Mouse (Mus musculus): ENCODE data around the gene Trp53tg5. TPM values are rescaled to one million over a fixed set of nuclear protein-coding genes. Genes with fewer than 3 reads are reported as not detected.

Trp53tg5 gene
- polyA plus RNA-seq, 1 experiment from 2014 or later = not detected

DNA sequence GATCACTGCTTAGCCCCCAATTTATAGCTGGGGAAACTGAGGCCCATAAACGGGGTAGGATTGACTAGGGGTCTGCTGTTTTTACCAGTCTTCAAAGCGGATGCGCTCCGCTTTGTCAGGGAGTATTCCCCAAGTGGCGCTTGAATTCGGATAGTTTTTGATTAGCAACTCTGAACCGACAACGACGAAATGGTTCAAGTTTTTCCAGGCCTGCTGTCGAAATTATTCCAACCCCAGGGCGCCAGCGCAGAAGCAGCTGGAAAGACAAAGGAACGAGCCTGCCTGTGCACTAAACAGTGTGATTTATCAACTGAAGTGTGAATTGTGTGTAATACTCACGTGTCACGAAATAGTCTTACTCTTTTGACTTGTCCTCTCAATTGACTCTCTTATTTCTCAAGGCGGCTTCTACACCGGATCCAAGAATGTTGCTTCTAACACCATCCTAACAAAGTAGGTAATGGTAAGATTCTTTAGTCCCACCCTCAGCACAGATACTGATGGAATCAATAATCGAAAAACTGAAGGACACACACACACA, 30.0 kb downstream of the Trp53tg5 start, which contains the start of gene Sdc4:
Sdc4 (minus strand) TSS at position 428 of the 541 bp plus-strand sequence.
- Histone ChIP-seq H3K9me3 (no peaks in the 10 kb centered on the region), H3K4me3 (peak within 1 kb of the TSS; percentile 75), H3K27me3 (replicated peaks; ENCODE audit: low read depth, poor library complexity, severe bottlenecking) (peaks cover 34% of the 10 kb centered on the region), H3K36me3 (replicated peaks) (no peaks in the 10 kb centered on the region), H3K4me1 (peaks cover 40% of the 10 kb centered on the region), H3K27ac (replicated peaks) (peak within 1 kb of the TSS; percentile 84)
- WGBS = 7% methylated on average over 18 of the region's 18 CpGs
- DNase-seq (ENCODE audit: low spot score) = no peak

DNA sequence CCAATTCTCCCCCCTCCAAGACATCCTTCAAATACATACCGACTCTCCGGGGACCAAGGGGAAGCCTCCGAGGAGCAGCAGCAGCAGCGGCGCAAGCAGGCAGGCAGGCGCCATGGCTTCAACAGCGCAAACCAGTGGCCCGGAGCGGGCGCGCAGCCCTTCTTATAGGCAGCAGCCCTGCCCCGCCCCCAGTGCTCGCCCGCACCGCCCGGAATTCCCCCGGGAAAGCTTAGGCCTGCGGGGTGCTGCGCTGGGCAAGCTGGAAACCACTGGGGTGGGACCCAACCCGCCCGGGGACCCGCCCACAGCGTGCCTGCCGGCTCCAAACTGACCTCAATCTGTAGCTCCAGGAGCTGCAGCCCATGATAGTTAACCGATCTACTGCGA, 30.5 kb downstream of the Trp53tg5 start:
- Histone ChIP-seq H3K36me3 (replicated peaks) (no peaks in the 10 kb centered on the region), H3K27ac (replicated peaks) (peak overlapping the region; percentile 84), H3K27me3 (replicated peaks; ENCODE audit: low read depth, poor library complexity, severe bottlenecking) (peaks cover 34% of the 10 kb centered on the region), H3K4me3 (peak overlapping the region; percentile 75), H3K4me1 (peaks cover 45% of the 10 kb centered on the region), H3K9me3 (no peaks in the 10 kb centered on the region)
- peak; percentile 88 for DNase-seq (ENCODE audit: low spot score)
- WGBS = under 1% methylated on average over 26 of the region's 26 CpGs

- H3K9me3 ChIP-seq = no peaks in the 10 kb centered on the region
- H3K4me3 ChIP-seq = peak overlapping the region; percentile 75
- DNase-seq (ENCODE audit: low spot score) = peak; percentile 54
- H3K27ac ChIP-seq (replicated peaks) = peak overlapping the region; percentile 84
- peaks cover 34% of the 10 kb centered on the region for H3K27me3 ChIP-seq (replicated peaks; ENCODE audit: low read depth, poor library complexity, severe bottlenecking)
- 2% methylated on average over 29 of the region's 29 CpGs for WGBS
- peaks cover 51% of the 10 kb centered on the region for H3K4me1 ChIP-seq
- H3K36me3 ChIP-seq (replicated peaks) = no peaks in the 10 kb centered on the region
These were observed 31.0 kb downstream of the Trp53tg5 start for GRCm38 (mm10) chr2:164442315-164443050.

- H3K36me3 ChIP-seq (replicated peaks) = no peaks in the 10 kb centered on the region
- H3K27ac ChIP-seq (replicated peaks) = no peak overlapping the region
- no peaks in the 10 kb centered on the region for H3K9me3 ChIP-seq
- DNase-seq (ENCODE audit: low spot score) = no peak
- H3K4me1 ChIP-seq = peaks cover 58% of the 10 kb centered on the region
- 28% methylated on average over 7 of the region's 7 CpGs for WGBS
- H3K27me3 ChIP-seq (replicated peaks; ENCODE audit: low read depth, poor library complexity, severe bottlenecking) = peaks cover 34% of the 10 kb centered on the region
- H3K4me3 ChIP-seq = peak overlapping the region; percentile 75
These were observed 31.8 kb downstream of the Trp53tg5 start for GRCm38 (mm10) chr2:164441731-164442130.

DNA sequence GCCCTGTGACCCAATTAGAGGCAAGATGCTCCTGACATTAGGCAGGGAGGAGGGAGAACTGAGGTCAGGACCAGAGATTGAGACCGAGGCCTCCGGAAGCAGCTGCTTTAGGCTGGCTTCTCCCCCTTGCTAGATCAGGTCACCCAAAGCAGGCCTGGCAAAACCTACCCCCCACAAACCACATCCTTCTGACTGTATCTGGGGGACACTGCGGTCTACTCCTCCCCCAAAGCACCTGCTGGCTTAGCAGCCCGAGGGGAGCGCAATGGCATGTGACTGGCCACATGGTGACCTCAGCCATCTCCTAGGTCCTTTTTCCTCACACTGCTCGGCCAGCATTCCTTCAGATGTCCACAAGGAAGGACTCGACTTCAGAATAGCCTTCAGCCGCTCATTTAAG, 32.4 kb downstream of the Trp53tg5 start:
- peaks cover 34% of the 10 kb centered on the region for H3K27me3 ChIP-seq (replicated peaks; ENCODE audit: low read depth, poor library complexity, severe bottlenecking)
- H3K4me1 ChIP-seq = peaks cover 64% of the 10 kb centered on the region
- 25% methylated on average over 8 of the region's 8 CpGs for WGBS

DNA sequence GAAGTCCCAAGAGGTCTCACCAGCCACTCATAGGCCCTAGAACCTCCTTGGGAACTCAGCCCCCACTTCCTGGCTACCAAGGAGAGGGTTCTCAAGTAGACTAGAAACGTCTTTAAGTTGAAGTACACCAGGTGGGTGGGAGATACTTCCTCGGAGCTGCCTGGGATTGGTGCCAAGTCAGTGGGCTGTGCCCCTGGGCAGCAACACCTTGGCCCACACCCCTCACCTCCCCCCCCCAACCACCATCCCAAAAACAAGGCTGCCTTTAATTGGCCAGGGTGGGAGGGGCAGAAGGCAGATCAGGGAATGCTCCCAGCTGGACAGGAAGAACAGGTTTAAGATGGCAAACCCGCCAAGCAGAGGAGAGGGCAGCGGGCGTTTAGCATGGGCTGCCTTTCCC, 33.2 kb downstream of the Trp53tg5 start:
- Histone ChIP-seq H3K27me3 (replicated peaks; ENCODE audit: low read depth, poor library complexity, severe bottlenecking) (peaks cover 34% of the 10 kb centered on the region), H3K27ac (replicated peaks) (no peak overlapping the region), H3K4me1 (peaks cover 73% of the 10 kb centered on the region), H3K9me3 (no peaks in the 10 kb centered on the region), H3K4me3 (no peak overlapping the region), H3K36me3 (replicated peaks) (no peaks in the 10 kb centered on the region)
- DNase-seq (ENCODE audit: low spot score) = no peak
- WGBS = 70% methylated on average over 5 of the region's 5 CpGs

More for the DNA sequence above, 32.4 kb downstream of the Trp53tg5 start:
- Histone ChIP-seq H3K9me3 (no peaks in the 10 kb centered on the region), H3K36me3 (replicated peaks) (no peaks in the 10 kb centered on the region), H3K4me3 (peak overlapping the region; percentile 75), H3K27ac (replicated peaks) (no peak overlapping the region)
- no peak for DNase-seq (ENCODE audit: low spot score)

DNA sequence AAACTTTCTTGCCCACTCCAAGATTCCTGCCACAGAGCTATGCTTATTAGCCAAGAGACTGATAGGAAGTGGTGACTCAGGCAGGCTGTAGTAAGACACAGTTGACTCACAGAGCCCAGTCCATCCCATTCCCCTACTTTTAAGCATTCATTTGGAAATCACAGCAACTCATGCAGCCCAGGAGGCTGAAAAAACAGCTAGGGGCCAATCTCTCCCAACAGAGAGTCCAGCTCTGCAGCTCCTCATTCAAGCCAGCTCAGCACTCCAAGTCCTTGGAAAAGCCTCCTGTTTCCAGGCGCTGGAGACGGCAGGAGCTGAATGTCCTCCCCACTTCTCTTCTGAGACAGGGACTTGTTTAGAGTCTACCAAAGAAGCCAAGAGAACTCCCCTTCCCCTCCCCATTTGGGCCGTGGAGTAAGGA, 34.5 kb downstream of the Trp53tg5 start:
- DNase-seq (ENCODE audit: low spot score) = no peak
- Histone ChIP-seq H3K27me3 (replicated peaks; ENCODE audit: low read depth, poor library complexity, severe bottlenecking) (peaks cover 36% of the 10 kb centered on the region), H3K9me3 (no peaks in the 10 kb centered on the region), H3K27ac (replicated peaks) (no peak overlapping the region), H3K4me3 (no peak overlapping the region), H3K36me3 (replicated peaks) (no peaks in the 10 kb centered on the region), H3K4me1 (peaks cover 86% of the 10 kb centered on the region)
- 64% methylated on average over 3 of the region's 3 CpGs for WGBS

- Histone ChIP-seq H3K4me3 (no peak overlapping the region), H3K27me3 (replicated peaks; ENCODE audit: low read depth, poor library complexity, severe bottlenecking) (peaks cover 33% of the 10 kb centered on the region), H3K27ac (replicated peaks) (no peak overlapping the region), H3K36me3 (replicated peaks) (no peaks in the 10 kb centered on the region), H3K4me1 (peaks cover 85% of the 10 kb centered on the region), H3K9me3 (no peaks in the 10 kb centered on the region)
- no peak for DNase-seq (ENCODE audit: low spot score)
- WGBS = 69% methylated on average over 8 of the region's 8 CpGs
These were observed 35.3 kb downstream of the Trp53tg5 start for GRCm38 (mm10) chr2:164438257-164438656.

DNA sequence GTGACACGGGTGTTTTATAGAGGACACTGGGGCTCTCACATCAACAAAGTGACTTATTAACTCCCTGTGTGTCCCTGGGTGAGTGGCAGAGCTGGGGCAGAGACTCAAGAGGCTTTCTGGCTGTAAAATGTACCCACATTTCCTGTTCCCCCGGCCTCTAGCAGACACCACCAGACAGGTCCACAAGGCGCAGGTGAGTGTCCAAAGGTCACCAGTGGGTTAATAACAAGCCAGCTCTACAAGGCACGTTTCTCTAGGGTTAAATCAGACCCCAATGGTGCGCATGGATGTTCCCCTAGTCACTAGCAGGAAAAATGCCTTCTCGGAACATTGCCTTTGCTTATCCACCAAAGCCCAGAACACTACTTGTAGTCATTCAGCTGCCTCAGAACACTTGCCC, 35.8 kb downstream of the Trp53tg5 start:
- DNase-seq (ENCODE audit: low spot score) = no peak
- Histone ChIP-seq H3K4me1 (peaks cover 85% of the 10 kb centered on the region), H3K9me3 (no peaks in the 10 kb centered on the region), H3K27ac (replicated peaks) (no peak overlapping the region), H3K4me3 (no peak overlapping the region), H3K27me3 (replicated peaks; ENCODE audit: low read depth, poor library complexity, severe bottlenecking) (peaks cover 38% of the 10 kb centered on the region), H3K36me3 (replicated peaks) (no peaks in the 10 kb centered on the region)
- WGBS = 73% methylated on average over 6 of the region's 6 CpGs

GRCm38 (mm10) chr2:164436961-164437360, 36.6 kb downstream of the Trp53tg5 start:
- peak overlapping the region; percentile 73 for H3K27ac ChIP-seq (replicated peaks)
- no peaks in the 10 kb centered on the region for H3K36me3 ChIP-seq (replicated peaks)
- H3K27me3 ChIP-seq (replicated peaks; ENCODE audit: low read depth, poor library complexity, severe bottlenecking) = peaks cover 34% of the 10 kb centered on the region
- H3K9me3 ChIP-seq = no peaks in the 10 kb centered on the region
- DNase-seq (ENCODE audit: low spot score) = no peak
- peak overlapping the region; percentile 29; the same call in 1 of the 2 replicates for H3K4me3 ChIP-seq
- 32% methylated on average over 3 of the region's 3 CpGs for WGBS
- H3K4me1 ChIP-seq = peaks cover 85% of the 10 kb centered on the region

GRCm38 (mm10) chr2:164436215-164436913, 37.2 kb downstream of the Trp53tg5 start:
- Histone ChIP-seq H3K27ac (replicated peaks) (peak overlapping the region; percentile 73), H3K27me3 (replicated peaks; ENCODE audit: low read depth, poor library complexity, severe bottlenecking) (peaks cover 29% of the 10 kb centered on the region), H3K4me1 (peaks cover 85% of the 10 kb centered on the region), H3K9me3 (no peaks in the 10 kb centered on the region), H3K36me3 (replicated peaks) (no peaks in the 10 kb centered on the region), H3K4me3 (peak overlapping the region; percentile 29)
- DNase-seq (ENCODE audit: low spot score) = peak; percentile 52
- WGBS = 14% methylated on average over 8 of the region's 8 CpGs

GRCm38 (mm10) chr2:164435216-164436090, 38.1 kb downstream of the Trp53tg5 start:
- no peaks in the 10 kb centered on the region for H3K36me3 ChIP-seq (replicated peaks)
- 34% methylated on average over 5 of the region's 5 CpGs for WGBS
- no peaks in the 10 kb centered on the region for H3K9me3 ChIP-seq
- peaks cover 85% of the 10 kb centered on the region for H3K4me1 ChIP-seq
- H3K27ac ChIP-seq (replicated peaks) = peak overlapping the region; percentile 73
- peaks cover 28% of the 10 kb centered on the region for H3K27me3 ChIP-seq (replicated peaks; ENCODE audit: low read depth, poor library complexity, severe bottlenecking)
- DNase-seq (ENCODE audit: low spot score) = no peak
- H3K4me3 ChIP-seq = 0 out of 2 replicates have a peak overlapping the region, but pooled peaks have one; percentile 29
